Comparison of ENCODE assay signal across 19 mouse cellular contexts in genomic region chr11:78071938-78072337, GRCm38 (mm10). TPM values are rescaled to one million over a fixed set of nuclear protein-coding genes. Genes with fewer than 3 reads are reported as not detected.
DNase-seq lines count a peak whose midpoint lies in the region; ATAC-seq lines count a peak whose summit lies in the region.
"Had no signal": no experiment of that assay in that cellular context is flagged by ENCODE, and none has a peak within 500 bp of the region (broad histone marks: within the 10 kb centered on the region; RNA-seq: fewer than 3 reads in every experiment).

No protein-coding gene starts in this region.

- H3K9me3 ChIP-seq in hindbrain, embryonic 10.5 days: no peaks in the 10 kb centered on the region
- H3K9me3 ChIP-seq in hindbrain, embryonic 16.5 days (ENCODE audit: control insufficient read depth, low read length): no peaks in the 10 kb centered on the region
- no peaks in the 10 kb centered on the region for H3K9me3 ChIP-seq in liver, embryonic 13.5 days (replicated peaks)
- H3K9me3 ChIP-seq: forebrain, embryonic 15.5 days; limb, embryonic 12.5 days; neural tube, embryonic 13.5 days had no signal

- H3K27me3 ChIP-seq in hindbrain, embryonic 10.5 days (ENCODE audit: insufficient read depth, poor library complexity, severe bottlenecking): no peaks in the 10 kb centered on the region
- no peaks in the 10 kb centered on the region for H3K27me3 ChIP-seq in hindbrain, embryonic 16.5 days (replicated peaks; ENCODE audit: control insufficient read depth, insufficient read depth, low read length)
- H3K27me3 ChIP-seq in liver, embryonic 13.5 days: no peaks in the 10 kb centered on the region
- H3K27me3 ChIP-seq: forebrain, embryonic 15.5 days; limb, embryonic 12.5 days; neural tube, embryonic 13.5 days had no signal

- peak overlapping the region; percentile 37; the same call in 1 of the 2 replicates for H3K27ac ChIP-seq in hindbrain, embryonic 10.5 days
- H3K27ac ChIP-seq in hindbrain, embryonic 16.5 days (ENCODE audit: low read depth, low read length): no peak overlapping the region
- peak overlapping the region; percentile 100 for H3K27ac ChIP-seq in liver, embryonic 13.5 days
- H3K27ac ChIP-seq: forebrain, embryonic 15.5 days; hindbrain, postnatal 0 days; left cerebral cortex, adult 2 months; limb, embryonic 12.5 days; neural tube, embryonic 13.5 days had no signal

- no peak for DNase-seq in hindbrain, embryonic 10.5 days (ENCODE audit: low spot score)
- DNase-seq in spleen, postnatal 4 days (ENCODE audit: low spot score in 2 of 2): peak; percentile 37 to 74
- DNase-seq in spleen, adult 18-20 months: no peak
- peak; percentile 37 for DNase-seq in liver, embryonic 13.5 days
- DNase-seq in right cerebral cortex, postnatal 36 days (ENCODE audit: low spot score in 2 of 2): no peak
- DNase-seq: adrenal gland, adult 2 months; cerebellum, adult 11-12 months; cerebellum, postnatal 25 days; kidney, adult 18-20 months; kidney, postnatal 14 days; right cerebral cortex, postnatal 14 days; thymus, postnatal 14 days had no signal

- no peak overlapping the region for H3K9ac ChIP-seq in hindbrain, embryonic 16.5 days (ENCODE audit: low read depth, low read length)
- H3K9ac ChIP-seq in liver, embryonic 13.5 days: peak overlapping the region; percentile 98
- H3K9ac ChIP-seq: forebrain, embryonic 15.5 days; neural tube, embryonic 13.5 days had no signal

- ATAC-seq in hindbrain, embryonic 16.5 days: no peak
- ATAC-seq in liver, embryonic 13.5 days (ENCODE audit: low read depth): no peak
- no peak for ATAC-seq in megakaryocyte, adult 5-6 weeks (ENCODE audit: poor library complexity, severe bottlenecking)
- ATAC-seq: forebrain, embryonic 15.5 days; hindbrain, postnatal 0 days had no signal

- no peak overlapping the region for H3K4me2 ChIP-seq in hindbrain, embryonic 16.5 days (ENCODE audit: low read length)
- H3K4me2 ChIP-seq in liver, embryonic 13.5 days: peak overlapping the region; percentile 79
- H3K4me2 ChIP-seq: forebrain, embryonic 15.5 days; limb, embryonic 12.5 days; neural tube, embryonic 13.5 days had no signal

- 82% methylated on average over 5 of the region's 5 CpGs for WGBS in hindbrain, embryonic 10.5 days
- WGBS in hindbrain, embryonic 16.5 days: 83% methylated on average over 5 of the region's 5 CpGs
- WGBS in liver, embryonic 13.5 days (ENCODE audit: insufficient replicate concordance): 39% methylated on average over 5 of the region's 5 CpGs

- H3K36me3 ChIP-seq in hindbrain, embryonic 10.5 days: peaks cover 65% of the 10 kb centered on the region
- H3K36me3 ChIP-seq in hindbrain, embryonic 16.5 days (ENCODE audit: control insufficient read depth, insufficient read depth, low read length): peaks cover 33% of the 10 kb centered on the region
- peaks cover 46% of the 10 kb centered on the region for H3K36me3 ChIP-seq in liver, embryonic 13.5 days

- H3K4me3 ChIP-seq in hindbrain, embryonic 10.5 days: no peak overlapping the region
- H3K4me3 ChIP-seq in hindbrain, embryonic 16.5 days (ENCODE audit: low read length): no peak overlapping the region
- peak overlapping the region; percentile 72 for H3K4me3 ChIP-seq in liver, embryonic 13.5 days (replicated peaks)
- H3K4me3 ChIP-seq: forebrain, embryonic 15.5 days; left cerebral cortex, adult 2 months; limb, embryonic 12.5 days; neural tube, embryonic 13.5 days had no signal

- H3K4me1 ChIP-seq in hindbrain, embryonic 10.5 days (replicated peaks): no peaks in the 10 kb centered on the region
- no peaks in the 10 kb centered on the region for H3K4me1 ChIP-seq in hindbrain, embryonic 16.5 days (ENCODE audit: control insufficient read depth, insufficient read depth, low read depth, low read length)
- H3K4me1 ChIP-seq in liver, embryonic 13.5 days (replicated peaks): peaks cover 76% of the 10 kb centered on the region
- H3K4me1 ChIP-seq: forebrain, embryonic 15.5 days; limb, embryonic 12.5 days; neural tube, embryonic 13.5 days had no signal

RNA-seq across cellular contexts. Expression of gene Eral1, which starts 8.2 kb away (rescaled TPM):
- 40.6 and 41.4 TPM in 2 replicates for polyA plus RNA-seq in hindbrain, embryonic 10.5 days (2016; fragmentation: Nextera tagmentation; extraction: Ambion mirVana)
- polyA plus RNA-seq in hindbrain, embryonic 16.5 days (2015; fragmentation: Nextera tagmentation; extraction: Ambion mirVana): 34.6 and 35.2 TPM in 2 replicates
- 19.1 and 20.2 TPM in 2 replicates for polyA plus RNA-seq in liver, embryonic 13.5 days (2015; fragmentation: Nextera tagmentation; extraction: Ambion mirVana)
- 14.1 and 19.2 TPM in 2 replicates for total RNA-seq in megakaryocyte, adult 5-6 weeks (2015)
- total RNA-seq in megakaryocyte, adult 5-6 weeks (2017): 20.9 and 22.1 TPM in 2 replicates

RNA-seq across cellular contexts. Expression of gene Fam222b, which starts 22.5 kb away (rescaled TPM):
- 29.2 and 33.8 TPM in 2 replicates for polyA plus RNA-seq in hindbrain, embryonic 10.5 days (2016; fragmentation: Nextera tagmentation; extraction: Ambion mirVana)
- 21.8 and 33.4 TPM in 2 replicates for polyA plus RNA-seq in hindbrain, embryonic 16.5 days (2015; fragmentation: Nextera tagmentation; extraction: Ambion mirVana)
- polyA plus RNA-seq in liver, embryonic 13.5 days (2015; fragmentation: Nextera tagmentation; extraction: Ambion mirVana): 3.7 and 5.5 TPM in 2 replicates
- 24.0 and 28.2 TPM in 2 replicates for total RNA-seq in megakaryocyte, adult 5-6 weeks (2015)
- total RNA-seq in megakaryocyte, adult 5-6 weeks (2017): 8.5 and 9.1 TPM in 2 replicates

RNA-seq across cellular contexts. Expression of gene Flot2, which starts 34.2 kb away (rescaled TPM):
- 73.0 and 76.3 TPM in 2 replicates for polyA plus RNA-seq in hindbrain, embryonic 10.5 days (2016; fragmentation: Nextera tagmentation; extraction: Ambion mirVana)
- 124 and 126 TPM in 2 replicates for polyA plus RNA-seq in hindbrain, embryonic 16.5 days (2015; fragmentation: Nextera tagmentation; extraction: Ambion mirVana)
- 24.6 and 27.1 TPM in 2 replicates for polyA plus RNA-seq in liver, embryonic 13.5 days (2015; fragmentation: Nextera tagmentation; extraction: Ambion mirVana)
- total RNA-seq in megakaryocyte, adult 5-6 weeks (2015): 82.9 and 91.4 TPM in 2 replicates
- total RNA-seq in megakaryocyte, adult 5-6 weeks (2017): 140 and 141 TPM in 2 replicates

RNA-seq across cellular contexts. Expression of gene Dhrs13, which starts 39.9 kb away (rescaled TPM):
- 16.6 and 17.0 TPM in 2 replicates for polyA plus RNA-seq in hindbrain, embryonic 10.5 days (2016; fragmentation: Nextera tagmentation; extraction: Ambion mirVana)
- polyA plus RNA-seq in hindbrain, embryonic 16.5 days (2015; fragmentation: Nextera tagmentation; extraction: Ambion mirVana): 49.2 and 54.5 TPM in 2 replicates
- 18.2 and 19.3 TPM in 2 replicates for polyA plus RNA-seq in liver, embryonic 13.5 days (2015; fragmentation: Nextera tagmentation; extraction: Ambion mirVana)
- total RNA-seq in megakaryocyte, adult 5-6 weeks (2015): 4.8 and 5.6 TPM in 2 replicates
- total RNA-seq in megakaryocyte, adult 5-6 weeks (2017): 3.5 and 5.3 TPM in 2 replicates

Comparison
In these comparisons a context has a peak if more than half of its experiments do, and no peak if none do; other contexts are left out.
1. DNase-seq: peak in spleen, postnatal 4 days (2 of 2) and liver, embryonic 13.5 days (single experiment); none in hindbrain, embryonic 10.5 days (single experiment), spleen, adult 18-20 months (0 of 2) and right cerebral cortex, postnatal 36 days (0 of 2).